Mouse (Mus musculus): ENCODE measurements around the gene Lix1.

DNA sequence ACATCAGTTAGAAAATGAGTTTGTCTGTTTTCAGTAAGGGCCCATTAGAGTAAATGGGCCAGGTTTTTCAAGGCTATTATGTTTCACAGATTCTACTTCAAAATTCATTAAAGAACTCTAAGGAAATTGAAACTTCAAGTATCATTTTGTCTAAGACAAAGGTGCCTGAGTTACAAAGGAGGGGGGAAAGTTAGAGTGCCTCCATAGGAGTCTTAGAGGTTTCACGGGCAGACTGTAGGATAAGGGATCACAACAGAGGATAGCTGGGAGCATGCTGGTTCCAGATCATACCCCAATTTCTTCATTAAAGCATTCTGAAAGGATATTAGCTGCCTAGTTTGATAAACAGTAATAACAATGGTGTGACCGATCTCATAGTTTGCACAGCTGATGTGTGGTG, 83.3 kb downstream of the Lix1 start:
- TF ChIP-seq CTCF (conservative IDR thresholded peaks at IDR 0.05; ENCODE audit: insufficient read depth, insufficient read length, low read depth, low read length) (no peak), POLR2A (IDR thresholded peaks at IDR 0.05; ENCODE audit: low read depth, low read length) (no peak)

All from kidney, adult 2 months (tissue).